Mouse (Mus musculus) cerebral cortex, adult 2 months (tissue): Measurements from ENCODE around the gene Sptssa.

Source experiments
- WGBS: fragments of 180-500 bp; shearing (Covaris S2); methylation state at CpG from one replicate; pipeline ENCODE4 v1.1.7; 2018; 5-methylcytosine and 5-hydroxymethylcytosine counted together

Gene Sptssa

DNA sequence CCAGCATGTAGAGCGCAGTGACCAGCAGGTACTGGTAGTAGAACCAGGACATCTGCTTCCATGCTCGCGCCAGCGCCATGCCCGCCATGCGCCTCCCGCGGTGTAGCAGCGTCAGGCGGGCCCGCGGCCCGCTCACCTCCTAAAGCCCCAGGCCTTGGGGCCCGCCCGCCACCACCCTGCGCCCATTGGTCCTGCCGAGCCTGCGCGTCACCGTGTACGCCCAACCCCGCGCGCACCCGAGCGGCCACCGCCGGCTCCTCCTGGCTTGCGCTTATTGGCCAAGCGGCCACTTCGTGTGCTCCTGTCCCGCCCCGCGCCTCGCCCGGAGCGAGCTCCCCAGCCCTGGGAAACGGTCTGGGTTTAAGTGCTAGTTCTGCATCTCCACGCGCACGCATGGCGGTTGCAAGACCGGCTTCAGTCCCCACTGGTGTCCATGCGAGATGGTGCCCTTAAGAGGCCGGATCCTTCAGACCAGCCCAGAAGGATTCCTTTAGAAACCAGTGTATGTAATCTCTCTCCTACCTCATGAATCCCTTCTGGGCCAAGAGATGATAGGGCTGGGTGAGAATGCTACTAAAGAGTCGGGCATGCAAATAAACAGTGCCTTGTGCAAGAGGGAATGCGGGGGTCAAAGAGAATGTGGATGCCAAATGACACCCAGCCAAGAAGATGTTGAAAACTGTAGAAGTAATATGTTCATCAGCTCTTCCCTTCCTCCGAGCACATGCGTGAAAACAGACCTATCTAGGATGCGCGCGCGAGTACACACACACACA is at the start of gene Sptssa:
TSS of gene Sptssa (minus strand) at position 178 of the 776 bp plus-strand sequence.
- WGBS, result 4% methylated on average over 52 of the region's 53 CpGs

GRCm38 (mm10) chr12:54699394-54699793 is 43.0 kb upstream of the Sptssa start:
- 79% methylated on average over 7 of the region's 7 CpGs for WGBS

DNA sequence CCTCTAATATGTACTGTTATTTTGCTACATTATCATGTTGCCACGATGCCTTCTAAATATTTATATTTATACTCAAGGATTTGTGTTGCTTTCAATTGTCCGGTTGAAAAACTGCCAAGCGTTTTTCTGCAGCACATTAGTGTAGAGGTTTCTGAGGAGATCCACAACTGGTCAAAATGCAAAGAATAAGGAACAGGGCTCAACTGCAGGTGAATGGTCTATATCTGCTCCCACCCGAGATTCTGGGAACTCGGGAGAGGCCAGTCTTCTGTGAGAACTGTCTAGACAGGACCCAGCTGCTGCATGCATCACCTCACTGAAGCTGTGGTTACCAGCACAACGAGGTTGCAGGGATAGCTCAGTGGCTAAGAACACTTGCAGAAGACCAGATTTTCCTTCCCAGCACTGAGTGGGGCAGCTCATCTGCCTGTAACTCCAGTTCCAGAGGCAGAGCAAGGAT is 41.4 kb upstream of the Sptssa start:
- 33% methylated on average over 6 of the region's 6 CpGs for WGBS

- 3% methylated on average over 7 of the region's 7 CpGs for WGBS
Measured at GRCm38 (mm10) chr12:54697003-54697597, 40.7 kb upstream of the Sptssa start.

DNA sequence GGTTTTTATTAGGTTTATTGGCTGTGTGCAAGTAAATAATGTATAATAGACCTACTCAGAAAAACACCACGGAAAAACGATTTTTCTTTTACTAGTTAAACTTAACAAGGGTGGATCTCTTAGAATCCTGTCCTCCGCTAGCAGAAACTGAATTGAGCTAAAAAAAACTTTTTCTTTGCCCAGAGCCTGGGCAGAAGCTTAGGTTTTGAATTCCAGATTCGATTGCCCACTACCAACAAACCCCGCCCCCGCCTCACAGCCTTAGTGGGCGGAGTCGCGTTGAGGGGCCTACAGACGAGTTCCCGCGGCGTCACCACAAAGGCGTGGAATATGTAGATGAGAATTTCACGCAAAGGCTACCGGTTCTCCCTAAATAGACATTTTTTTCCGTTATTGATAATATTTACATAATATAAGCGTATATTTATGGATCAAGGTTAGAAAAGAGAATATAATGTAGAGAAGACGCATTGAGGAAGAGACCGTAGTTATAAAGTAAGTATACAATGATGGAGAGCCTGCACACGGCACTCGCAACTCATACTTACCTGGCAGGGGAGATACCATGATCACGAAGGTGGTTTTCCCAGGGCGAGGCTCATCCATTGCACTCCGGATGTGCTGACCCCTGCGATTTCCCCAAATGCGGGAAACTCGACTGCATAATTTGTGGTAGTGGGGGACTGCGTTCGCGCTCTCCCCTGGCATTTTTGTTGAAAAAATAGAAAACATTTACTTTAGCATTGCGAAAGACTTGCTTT is 40.0 kb upstream of the Sptssa start:
- under 1% methylated on average over 32 of the region's 32 CpGs for WGBS

DNA sequence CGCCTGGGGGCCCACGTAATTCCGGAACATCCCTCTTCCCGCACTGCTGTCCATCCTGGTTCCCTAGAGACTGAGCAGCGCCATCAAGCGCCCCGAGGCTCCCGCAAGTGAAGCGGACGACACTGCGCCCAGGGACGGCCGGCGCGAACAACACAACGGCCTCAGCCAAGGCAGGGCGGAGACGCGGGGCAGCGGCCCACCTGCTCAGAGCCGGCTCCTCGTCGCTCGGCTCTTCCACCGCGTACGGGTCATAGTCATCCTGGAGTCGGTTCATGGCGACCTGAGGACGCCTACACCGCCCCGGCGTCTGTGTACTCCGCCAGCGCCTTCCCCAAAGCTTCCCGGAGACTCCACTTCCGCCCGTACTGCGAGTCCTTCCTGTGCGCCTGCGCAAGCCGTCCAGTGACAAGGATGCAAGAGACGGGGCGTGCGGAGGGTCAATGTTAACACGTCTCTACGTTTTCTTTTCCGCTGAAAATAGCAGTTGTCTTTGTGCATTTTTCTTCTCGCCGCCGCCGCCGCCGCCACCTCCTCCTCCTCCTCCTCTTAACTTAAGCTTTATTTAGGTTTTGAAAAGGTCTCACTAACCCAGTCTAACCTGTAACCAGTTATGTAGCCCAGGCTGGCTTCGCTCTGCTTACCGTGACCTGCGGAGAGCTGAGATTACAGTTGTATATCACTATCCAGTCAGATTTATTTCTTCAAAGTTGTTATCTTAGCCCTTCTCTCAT is 39.3 kb upstream of the Sptssa start, which contains the start of gene Eapp:
TSS of gene Eapp (minus strand) at position 387 of the 731 bp plus-strand sequence.
- WGBS, result under 1% methylated on average over 57 of the region's 57 CpGs

GRCm38 (mm10) chr12:54694847-54695510 is 38.6 kb upstream of the Sptssa start:
- 25% methylated on average over 12 of the region's 12 CpGs for WGBS

DNA sequence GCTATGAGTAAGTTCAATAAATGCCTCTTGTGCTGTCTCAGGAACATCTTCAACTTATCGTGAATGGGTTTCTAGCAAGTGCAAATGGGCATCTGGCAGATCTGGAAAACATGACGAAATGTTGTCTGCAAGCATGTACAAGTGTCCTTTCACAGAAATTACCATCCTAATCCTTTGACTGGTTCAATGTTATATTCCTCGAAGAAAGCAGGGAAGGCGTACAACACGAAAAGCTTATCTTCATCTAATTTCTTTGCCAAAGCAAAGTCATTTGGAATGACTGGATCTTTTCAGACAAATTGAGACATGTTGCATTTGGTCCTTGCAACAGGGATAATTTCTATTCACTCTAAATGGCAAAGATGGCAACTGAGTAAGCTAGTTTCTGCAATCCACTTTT is 32.7 kb upstream of the Sptssa start:
- 83% methylated on average over 5 of the region's 5 CpGs for WGBS

DNA sequence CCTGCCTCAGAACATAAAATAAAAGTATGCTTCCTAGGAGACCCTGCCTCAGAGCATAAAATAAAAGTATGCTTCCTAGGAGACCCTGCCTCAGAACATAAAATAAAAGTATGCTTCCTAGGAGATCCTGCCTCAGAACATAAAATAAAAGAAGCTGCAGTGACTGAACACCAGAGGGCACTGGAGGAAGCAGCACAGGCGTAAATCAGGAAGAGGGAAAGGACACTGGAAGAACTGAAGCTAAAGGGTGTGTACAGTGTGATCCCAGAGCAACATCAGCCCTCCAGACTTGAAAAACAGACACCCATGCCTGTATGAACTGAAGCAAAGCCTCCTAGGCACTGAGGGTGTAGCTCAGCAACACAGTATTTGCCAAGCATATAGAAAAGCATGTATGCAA is 26.8 kb upstream of the Sptssa start:
- WGBS, result 11% methylated on average over 1 of the region's 1 CpGs

DNA sequence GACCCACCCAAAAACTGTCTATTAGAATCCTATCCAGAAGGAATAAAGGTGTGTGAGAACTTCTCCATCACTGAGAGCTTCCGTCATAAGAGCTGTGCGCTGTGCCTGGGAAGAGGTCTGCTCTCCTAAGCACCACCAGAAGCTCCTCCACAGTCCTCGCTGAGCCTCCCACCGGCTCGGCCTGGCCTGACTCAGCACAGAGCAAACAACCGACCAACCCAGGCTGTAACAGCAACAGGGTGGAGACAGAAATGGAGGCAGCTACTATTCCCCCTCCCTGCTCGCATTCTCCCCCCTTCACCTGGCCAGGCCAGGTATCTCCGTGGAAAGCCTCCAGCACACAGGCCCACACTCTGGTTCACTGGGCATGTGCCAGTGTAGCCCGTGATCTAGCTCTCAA is 20.3 kb upstream of the Sptssa start:
- 92% methylated on average over 9 of the region's 9 CpGs for WGBS

DNA sequence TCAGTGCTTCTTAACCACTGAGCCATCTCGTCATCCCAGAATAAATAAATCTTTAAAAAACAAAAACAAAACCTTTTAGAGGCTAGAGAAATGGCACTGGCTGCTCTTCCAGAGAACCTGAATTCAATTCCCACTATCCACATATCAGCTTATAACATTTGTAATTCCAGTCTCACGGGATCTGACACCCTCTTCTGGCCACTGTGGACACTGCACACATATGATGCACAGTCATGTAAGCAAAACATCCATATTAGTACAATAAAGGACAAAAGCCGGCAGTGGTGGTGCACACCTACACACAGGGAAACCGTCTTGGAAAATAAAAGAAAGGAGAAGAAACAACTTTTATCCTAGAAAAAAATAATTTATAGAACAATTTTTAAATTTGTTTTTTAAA is 19.0 kb upstream of the Sptssa start:
- WGBS, result 95% methylated on average over 4 of the region's 4 CpGs

GRCm38 (mm10) chr12:54671262-54671661 is 14.9 kb upstream of the Sptssa start:
- 82% methylated on average over 4 of the region's 4 CpGs for WGBS

DNA sequence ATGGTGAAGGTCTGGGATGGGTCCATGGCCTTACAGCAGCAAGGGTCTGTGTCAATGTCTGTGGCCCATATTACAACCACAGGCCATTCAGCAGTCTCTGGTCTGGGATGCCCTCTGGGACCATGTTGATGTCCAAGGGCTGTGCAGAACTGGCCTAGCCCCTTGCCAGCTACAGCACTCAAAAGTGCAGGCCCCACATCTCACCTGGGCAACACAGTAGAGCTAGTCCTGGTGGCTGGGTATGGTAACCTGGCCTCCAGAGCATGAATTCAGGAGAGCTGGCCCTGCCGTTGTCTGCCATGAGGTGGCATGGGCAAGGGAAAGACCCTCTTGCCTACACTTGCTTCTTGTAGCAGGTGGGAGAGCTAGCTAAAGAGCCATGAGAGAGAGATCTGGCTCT is 11.8 kb upstream of the Sptssa start:
- WGBS, result 95% methylated on average over 1 of the region's 1 CpGs

GRCm38 (mm10) chr12:54665526-54665925 is 9.2 kb upstream of the Sptssa start:
- WGBS, result 82% methylated on average over 6 of the region's 6 CpGs

GRCm38 (mm10) chr12:54661470-54661869 is 5.1 kb upstream of the Sptssa start:
- 80% methylated on average over 5 of the region's 5 CpGs for WGBS

GRCm38 (mm10) chr12:54659901-54660300 is 3.5 kb upstream of the Sptssa start:
- 89% methylated on average over 3 of the region's 3 CpGs for WGBS

DNA sequence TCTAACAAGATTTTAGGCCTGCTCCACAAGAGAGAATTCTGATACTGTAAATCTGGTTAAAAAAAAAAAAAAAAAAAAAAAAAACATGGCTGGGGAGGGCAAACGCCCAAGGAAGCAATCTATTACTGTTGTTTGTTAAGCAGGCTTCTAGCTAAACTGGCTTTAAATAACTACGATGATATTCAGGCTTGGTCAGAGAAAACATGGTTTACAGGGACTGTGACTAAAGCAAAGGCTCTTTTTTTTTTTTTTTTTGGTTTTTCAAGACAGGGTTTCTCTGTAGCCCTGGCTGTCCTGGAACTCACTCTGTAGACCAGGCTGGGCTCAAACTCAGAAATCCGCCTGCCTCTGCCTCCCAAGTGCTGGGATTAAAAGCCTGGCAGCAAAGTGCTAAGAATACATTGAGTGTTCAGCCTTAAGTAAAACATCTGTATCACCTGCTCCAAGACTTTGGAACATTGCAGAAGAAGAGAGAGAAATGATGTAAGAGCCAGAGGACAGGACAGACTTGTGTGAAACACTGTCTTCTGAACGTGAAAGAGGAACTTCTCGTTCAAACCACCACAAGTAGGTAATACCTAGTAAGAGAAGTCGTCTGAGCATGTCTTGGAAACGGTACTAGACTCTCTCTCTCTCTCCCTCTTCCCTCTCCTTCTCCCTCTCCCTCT is 2.2 kb upstream of the Sptssa start:
- 75% methylated on average over 7 of the region's 7 CpGs for WGBS

DNA sequence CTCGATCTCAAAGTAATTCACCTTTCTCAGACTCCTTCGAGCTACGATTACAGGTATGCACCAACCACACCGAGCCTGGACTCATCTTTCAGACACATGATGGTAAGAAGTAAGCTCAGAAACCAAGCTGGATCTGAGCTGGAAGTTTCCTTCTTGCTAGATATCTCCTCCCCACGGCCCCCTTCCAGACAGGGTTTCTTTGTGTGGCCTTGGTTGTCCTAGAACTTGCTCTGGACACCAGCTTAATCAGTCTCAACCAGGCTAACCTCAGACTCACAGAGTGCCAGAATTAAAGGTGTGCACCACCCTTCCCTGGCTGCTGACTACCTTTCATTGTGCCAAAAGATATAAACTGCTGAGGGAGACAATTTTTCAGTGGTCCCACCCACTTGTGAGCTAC is 1.6 kb upstream of the Sptssa start:
- 98% methylated on average over 5 of the region's 5 CpGs for WGBS

- WGBS, result 58% methylated on average over 2 of the region's 2 CpGs
Measured at GRCm38 (mm10) chr12:54657226-54657625, 853 bp upstream of the Sptssa start.

- WGBS, result under 1% methylated on average over 22 of the region's 22 CpGs
Measured at GRCm38 (mm10) chr12:54656039-54656395, 356 bp downstream of the Sptssa start.
